Mouse (Mus musculus): ENCODE measurements around the gene Hint1. TPM values are rescaled to one million over a fixed set of nuclear protein-coding genes. Genes with fewer than 3 reads are reported as not detected.

Gene Hint1
- polyA plus RNA-seq, 1 experiment: 336 TPM

DNA sequence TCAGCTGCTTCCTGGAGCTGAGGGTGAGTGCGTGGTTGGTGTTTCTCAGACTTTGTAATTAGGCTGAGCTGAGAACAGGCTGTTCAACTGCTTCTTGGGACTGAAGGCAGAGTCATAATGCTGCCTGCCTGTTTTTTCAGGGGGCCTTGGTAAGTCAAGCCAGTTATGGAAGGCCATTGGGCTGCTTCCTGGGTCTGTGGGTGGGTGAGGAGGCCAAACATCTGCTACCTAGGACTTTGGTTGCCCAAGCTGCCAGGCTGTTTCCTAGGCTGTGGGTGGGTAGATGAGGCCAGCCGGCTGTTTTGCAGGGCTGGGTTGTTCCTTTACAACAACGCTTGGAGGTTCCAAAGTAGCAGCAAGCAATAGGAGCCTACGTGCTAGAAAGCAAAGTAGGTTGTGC is 32.4 kb upstream of the Hint1 start:
- Histone ChIP-seq H3K27ac (ENCODE audit: control insufficient read depth, insufficient read depth, low read length) (peak overlapping the region; percentile 17; the same call in 1 of the 2 replicates), H3K4me3 (ENCODE audit: control insufficient read depth, insufficient read depth, low read length) (no peak overlapping the region), H3K27me3 (ENCODE audit: control insufficient read depth, insufficient read depth, low read length) (no peaks in the 10 kb centered on the region), H3K36me3 (ENCODE audit: control insufficient read depth, insufficient read depth, low read length) (no peaks in the 10 kb centered on the region), H3K4me1 (replicated peaks; ENCODE audit: control insufficient read depth, insufficient read depth, low read length) (peaks cover 11% of the 10 kb centered on the region)
- DNase-seq: no peak
- 18% methylated on average over 4 of the region's 4 CpGs for WGBS
- TF ChIP-seq POLR2A (IDR thresholded peaks at IDR 0.05; ENCODE audit: control insufficient read depth, extremely low read depth, insufficient read depth, low read length, poor library complexity): no peak

DNA sequence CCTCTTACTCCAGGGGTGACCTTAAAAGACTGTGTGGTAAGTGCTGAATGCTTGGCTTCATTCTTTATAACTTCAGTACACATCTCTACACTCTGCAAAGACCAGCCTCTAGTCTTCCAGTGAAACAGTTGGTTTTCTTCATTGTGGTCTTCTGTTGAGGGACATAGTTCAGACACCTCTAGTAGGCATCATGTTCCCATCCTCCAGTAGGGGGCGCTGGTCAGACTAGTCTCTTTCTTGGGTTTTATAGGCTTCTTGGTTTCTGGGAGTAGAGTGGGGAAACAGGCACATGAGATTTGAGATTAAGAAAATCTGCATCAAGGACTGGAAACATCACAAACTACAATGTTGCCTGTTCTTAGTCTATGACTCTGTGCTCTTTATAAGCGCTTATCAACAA is 31.6 kb upstream of the Hint1 start:
- H3K36me3 ChIP-seq (ENCODE audit: control insufficient read depth, insufficient read depth, low read length): no peaks in the 10 kb centered on the region
- WGBS: 85% methylated on average over 2 of the region's 2 CpGs
- H3K27me3 ChIP-seq (ENCODE audit: control insufficient read depth, insufficient read depth, low read length): no peaks in the 10 kb centered on the region
- TF ChIP-seq POLR2A (IDR thresholded peaks at IDR 0.05; ENCODE audit: control insufficient read depth, extremely low read depth, insufficient read depth, low read length, poor library complexity) (no peak), CTCF (IDR thresholded peaks at IDR 0.05; ENCODE audit: borderline replicate concordance, control insufficient read depth, extremely low read depth, insufficient read depth, low read length, poor library complexity) (no peak)
- H3K4me1 ChIP-seq (replicated peaks; ENCODE audit: control insufficient read depth, insufficient read depth, low read length): peaks cover 11% of the 10 kb centered on the region
- no peak overlapping the region for H3K27ac ChIP-seq (ENCODE audit: control insufficient read depth, insufficient read depth, low read length)
- no peak overlapping the region for H3K4me3 ChIP-seq (ENCODE audit: control insufficient read depth, insufficient read depth, low read length)
- DNase-seq: peak; percentile 33

GRCm38 (mm10) chr11:54836106-54836505 is 30.1 kb upstream of the Hint1 start:
- Histone ChIP-seq H3K27ac (ENCODE audit: control insufficient read depth, insufficient read depth, low read length) (no peak overlapping the region), H3K27me3 (ENCODE audit: control insufficient read depth, insufficient read depth, low read length) (no peaks in the 10 kb centered on the region), H3K4me3 (ENCODE audit: control insufficient read depth, insufficient read depth, low read length) (no peak overlapping the region), H3K4me1 (replicated peaks; ENCODE audit: control insufficient read depth, insufficient read depth, low read length) (peaks cover 11% of the 10 kb centered on the region), H3K36me3 (ENCODE audit: control insufficient read depth, insufficient read depth, low read length) (no peaks in the 10 kb centered on the region)
- TF ChIP-seq POLR2A (IDR thresholded peaks at IDR 0.05; ENCODE audit: control insufficient read depth, extremely low read depth, insufficient read depth, low read length, poor library complexity) (no peak), CTCF (IDR thresholded peaks at IDR 0.05; ENCODE audit: borderline replicate concordance, control insufficient read depth, extremely low read depth, insufficient read depth, low read length, poor library complexity) (no peak)
- WGBS: 93% methylated on average over 9 of the region's 9 CpGs
- no peak for DNase-seq

GRCm38 (mm10) chr11:54839696-54840095 is 26.5 kb upstream of the Hint1 start:
- WGBS: 93% methylated on average over 4 of the region's 4 CpGs
- Histone ChIP-seq H3K4me3 (ENCODE audit: control insufficient read depth, insufficient read depth, low read length) (no peak overlapping the region), H3K36me3 (ENCODE audit: control insufficient read depth, insufficient read depth, low read length) (no peaks in the 10 kb centered on the region), H3K27me3 (ENCODE audit: control insufficient read depth, insufficient read depth, low read length) (no peaks in the 10 kb centered on the region), H3K4me1 (replicated peaks; ENCODE audit: control insufficient read depth, insufficient read depth, low read length) (peaks cover 3% of the 10 kb centered on the region; the same call in 1 of the 2 replicates), H3K27ac (ENCODE audit: control insufficient read depth, insufficient read depth, low read length) (no peak overlapping the region)
- no peak for DNase-seq
- TF ChIP-seq CTCF (IDR thresholded peaks at IDR 0.05; ENCODE audit: borderline replicate concordance, control insufficient read depth, extremely low read depth, insufficient read depth, low read length, poor library complexity): no peak
- TF ChIP-seq POLR2A (IDR thresholded peaks at IDR 0.05; ENCODE audit: control insufficient read depth, extremely low read depth, insufficient read depth, low read length, poor library complexity): no peak

DNA sequence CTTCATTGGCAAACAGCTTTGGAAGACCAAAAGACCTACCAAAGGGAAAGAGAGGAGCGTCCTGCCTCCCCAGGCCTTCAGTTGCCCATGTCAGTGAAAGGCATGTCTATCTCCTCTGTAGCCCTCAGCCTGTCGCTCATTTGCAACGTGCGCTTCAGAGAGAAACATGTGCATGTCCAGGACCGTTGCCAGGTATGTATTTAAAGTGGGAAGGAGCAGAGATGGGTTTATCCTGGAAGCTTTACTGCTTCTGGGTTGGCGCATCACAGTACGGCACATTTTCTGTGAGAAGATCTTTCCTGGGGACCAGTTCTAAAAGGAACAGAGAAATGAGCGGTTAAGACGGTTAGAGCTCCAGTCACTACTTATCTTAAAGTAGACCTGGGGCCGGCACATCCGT is 25.3 kb upstream of the Hint1 start:
- TF ChIP-seq CTCF (IDR thresholded peaks at IDR 0.05; ENCODE audit: borderline replicate concordance, control insufficient read depth, extremely low read depth, insufficient read depth, low read length, poor library complexity): no peak
- no peak for TF ChIP-seq POLR2A (IDR thresholded peaks at IDR 0.05; ENCODE audit: control insufficient read depth, extremely low read depth, insufficient read depth, low read length, poor library complexity)
- no peak overlapping the region for H3K4me3 ChIP-seq (ENCODE audit: control insufficient read depth, insufficient read depth, low read length)
- H3K4me1 ChIP-seq (replicated peaks; ENCODE audit: control insufficient read depth, insufficient read depth, low read length): peaks cover 14% of the 10 kb centered on the region
- no peaks in the 10 kb centered on the region for H3K36me3 ChIP-seq (ENCODE audit: control insufficient read depth, insufficient read depth, low read length)
- WGBS: 99% methylated on average over 11 of the region's 11 CpGs
- DNase-seq: no peak
- H3K27me3 ChIP-seq (ENCODE audit: control insufficient read depth, insufficient read depth, low read length): no peaks in the 10 kb centered on the region
- H3K27ac ChIP-seq (ENCODE audit: control insufficient read depth, insufficient read depth, low read length): no peak overlapping the region

DNA sequence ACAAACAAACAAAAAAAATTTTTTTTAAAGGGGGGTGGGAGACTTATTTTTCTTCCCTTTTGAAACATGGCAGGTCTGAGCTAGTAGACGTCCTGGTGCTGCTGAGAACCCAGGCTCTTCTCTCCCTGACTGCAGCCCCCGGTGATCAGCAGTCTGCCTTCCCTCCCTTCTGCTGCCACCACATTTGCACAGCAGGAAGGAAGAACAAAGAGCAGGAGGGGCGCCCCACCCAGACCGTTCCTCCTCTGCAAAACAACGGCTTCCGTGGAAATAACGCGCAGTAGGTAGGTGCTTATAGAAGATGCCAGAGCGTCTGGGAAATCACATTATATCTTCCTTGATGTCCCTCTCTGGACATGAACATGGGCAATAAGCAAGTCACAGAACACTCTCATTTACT is 21.8 kb upstream of the Hint1 start:
- TF ChIP-seq CTCF (IDR thresholded peaks at IDR 0.05; ENCODE audit: borderline replicate concordance, control insufficient read depth, extremely low read depth, insufficient read depth, low read length, poor library complexity) (no peak), POLR2A (IDR thresholded peaks at IDR 0.05; ENCODE audit: control insufficient read depth, extremely low read depth, insufficient read depth, low read length, poor library complexity) (peak; percentile 64; the same call in 1 of the 2 replicates)
- Histone ChIP-seq H3K27ac (ENCODE audit: control insufficient read depth, insufficient read depth, low read length) (peak overlapping the region; percentile 91), H3K4me1 (replicated peaks; ENCODE audit: control insufficient read depth, insufficient read depth, low read length) (peaks cover 21% of the 10 kb centered on the region), H3K4me3 (ENCODE audit: control insufficient read depth, insufficient read depth, low read length) (no peak overlapping the region), H3K36me3 (ENCODE audit: control insufficient read depth, insufficient read depth, low read length) (no peaks in the 10 kb centered on the region), H3K27me3 (ENCODE audit: control insufficient read depth, insufficient read depth, low read length) (no peaks in the 10 kb centered on the region)
- WGBS: 5% methylated on average over 9 of the region's 9 CpGs
- DNase-seq: peak; percentile 76

DNA sequence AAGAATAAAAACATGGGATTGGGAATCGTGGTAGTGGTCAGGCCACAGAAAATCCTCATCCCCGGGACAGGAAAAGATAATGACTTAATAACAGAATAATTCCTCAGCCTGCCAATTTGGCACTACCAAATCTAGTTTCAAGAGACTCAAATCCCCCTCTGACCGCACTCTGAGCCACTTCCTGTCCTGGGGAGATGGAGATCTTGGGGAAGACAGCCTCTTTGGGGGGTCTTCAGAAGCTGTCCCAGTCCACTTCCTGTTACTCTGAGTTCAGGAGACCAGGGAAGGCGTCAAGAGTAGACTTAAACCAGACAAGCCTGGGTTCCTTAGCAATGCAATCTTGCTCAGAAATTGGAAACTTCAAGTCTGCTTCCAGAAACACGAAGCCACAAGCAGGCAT is 21.2 kb upstream of the Hint1 start:
- no peak overlapping the region for H3K4me3 ChIP-seq (ENCODE audit: control insufficient read depth, insufficient read depth, low read length)
- WGBS: 12% methylated on average over 5 of the region's 5 CpGs
- peaks cover 24% of the 10 kb centered on the region for H3K4me1 ChIP-seq (replicated peaks; ENCODE audit: control insufficient read depth, insufficient read depth, low read length)
- peak; percentile 47 for DNase-seq
- peak overlapping the region; percentile 91 for H3K27ac ChIP-seq (ENCODE audit: control insufficient read depth, insufficient read depth, low read length)
- TF ChIP-seq CTCF (IDR thresholded peaks at IDR 0.05; ENCODE audit: borderline replicate concordance, control insufficient read depth, extremely low read depth, insufficient read depth, low read length, poor library complexity): no peak
- no peak for TF ChIP-seq POLR2A (IDR thresholded peaks at IDR 0.05; ENCODE audit: control insufficient read depth, extremely low read depth, insufficient read depth, low read length, poor library complexity)
- no peaks in the 10 kb centered on the region for H3K36me3 ChIP-seq (ENCODE audit: control insufficient read depth, insufficient read depth, low read length)
- H3K27me3 ChIP-seq (ENCODE audit: control insufficient read depth, insufficient read depth, low read length): no peaks in the 10 kb centered on the region
